Mouse (Mus musculus): ENCODE measurements at regions not wholly inside any gene's neighbourhood (a gene's known extent, or its start where the extent isn't known, plus 50 kb on each side); places are given as distances from the start of the nearest gene placed in this dataset.

GRCm38 (mm10) chr10:92091480-92092395, 630.5 kb downstream of the Nedd1 start:
- TF ChIP-seq HCFC1 (IDR thresholded peaks at IDR 0.05; ENCODE audit: borderline replicate concordance, insufficient read depth, low read length) (no peak), CHD2 (IDR thresholded peaks at IDR 0.05; ENCODE audit: low read depth, low read length) (no peak), ZNF384 (IDR thresholded peaks at IDR 0.05; ENCODE audit: low read depth, low read length) (no peak), ZC3H11A (IDR thresholded peaks at IDR 0.05; ENCODE audit: borderline replicate concordance, low read depth, low read length) (no peak), MAFK (IDR thresholded peaks at IDR 0.05; ENCODE audit: insufficient read depth, low read depth, low read length) (no peak)

Data from ES-E14 (cell line).